Mouse (Mus musculus) stomach, embryonic 16.5 days (tissue): ENCODE measurements around the gene Fxn. TPM values are rescaled to one million over a fixed set of nuclear protein-coding genes. Genes with fewer than 3 reads are reported as not detected.
A peak's percentile ranks its signal among the peaks of the same experiment; 100 is the strongest.

Source experiments
- ATAC-seq: fragments of 200-750 bp; cut with Nextera tagmentation; 2 replicates; pipeline ENCODE4 v1.8.0; 2017; ENCODE audit warnings: moderate number of reproducible peaks, moderate TSS enrichment; ENCODE audit not compliant: insufficient read depth, low FRiP score
- H3K27ac ChIP-seq: fragments of 300-500 bp; sonication (generic); 2 replicates; pipeline ENCODE4 v1.5.1; 2014; ENCODE audit warnings: low read length
- H3K27me3 ChIP-seq: fragments of 300-500 bp; sonication (generic); 2 replicates; pipeline ENCODE4 v1.6.1; 2014; ENCODE audit warnings: low read length, control low read depth, mixed read lengths; ENCODE audit not compliant: control insufficient read depth, insufficient read depth
- H3K36me3 ChIP-seq: fragments of 300-500 bp; sonication (generic); 2 replicates; pipeline ENCODE4 v1.6.1; 2014; ENCODE audit warnings: low read length; ENCODE audit not compliant: control insufficient read depth, insufficient read depth
- H3K4me1 ChIP-seq: fragments of 300-500 bp; sonication (generic); 2 replicates; pipeline ENCODE4 v1.6.1; 2014; ENCODE audit warnings: low read length, control low read depth, mixed read lengths; ENCODE audit not compliant: control insufficient read depth, insufficient read depth
- H3K4me2 ChIP-seq: fragments of 300-500 bp; sonication (generic); 2 replicates; pipeline ENCODE4 v1.6.1; 2014; ENCODE audit warnings: low read depth, low read length, mixed read lengths
- H3K4me3 ChIP-seq: fragments of 300-500 bp; sonication (generic); replicated peaks from 2 replicates; pipeline ENCODE4 v1.5.1; 2014; ENCODE audit warnings: mild to moderate bottlenecking, low read length
- H3K9ac ChIP-seq: fragments of 300-500 bp; sonication (generic); 2 replicates; pipeline ENCODE4 v1.6.1; 2014; ENCODE audit warnings: low read length
- H3K9me3 ChIP-seq: fragments of 300-500 bp; sonication (generic); replicated peaks from 2 replicates; pipeline ENCODE4 v1.6.1; 2016; ENCODE audit warnings: low read length, control low read depth; ENCODE audit not compliant: control insufficient read depth
- WGBS: fragments of 180-500 bp; shearing (Covaris S2); extraction: QIAGEN DNeasy Blood & Tissue Kit; methylation state at CpG from one replicate; pipeline ENCODE4 v1.1.7; 2014; 5-methylcytosine and 5-hydroxymethylcytosine counted together
- polyA plus RNA-seq: library from polyadenylated mRNA; unstranded; fragments of >200 nt; fragmentation: Nextera tagmentation; extraction: Ambion mirVana; gene quantifications from 2 replicates; pipeline ENCODE4 v1.2.1, GENCODE M21; 2015

Gene Fxn
- polyA plus RNA-seq, 1 experiment from 2014 or later: 40.2 TPM

DNA sequence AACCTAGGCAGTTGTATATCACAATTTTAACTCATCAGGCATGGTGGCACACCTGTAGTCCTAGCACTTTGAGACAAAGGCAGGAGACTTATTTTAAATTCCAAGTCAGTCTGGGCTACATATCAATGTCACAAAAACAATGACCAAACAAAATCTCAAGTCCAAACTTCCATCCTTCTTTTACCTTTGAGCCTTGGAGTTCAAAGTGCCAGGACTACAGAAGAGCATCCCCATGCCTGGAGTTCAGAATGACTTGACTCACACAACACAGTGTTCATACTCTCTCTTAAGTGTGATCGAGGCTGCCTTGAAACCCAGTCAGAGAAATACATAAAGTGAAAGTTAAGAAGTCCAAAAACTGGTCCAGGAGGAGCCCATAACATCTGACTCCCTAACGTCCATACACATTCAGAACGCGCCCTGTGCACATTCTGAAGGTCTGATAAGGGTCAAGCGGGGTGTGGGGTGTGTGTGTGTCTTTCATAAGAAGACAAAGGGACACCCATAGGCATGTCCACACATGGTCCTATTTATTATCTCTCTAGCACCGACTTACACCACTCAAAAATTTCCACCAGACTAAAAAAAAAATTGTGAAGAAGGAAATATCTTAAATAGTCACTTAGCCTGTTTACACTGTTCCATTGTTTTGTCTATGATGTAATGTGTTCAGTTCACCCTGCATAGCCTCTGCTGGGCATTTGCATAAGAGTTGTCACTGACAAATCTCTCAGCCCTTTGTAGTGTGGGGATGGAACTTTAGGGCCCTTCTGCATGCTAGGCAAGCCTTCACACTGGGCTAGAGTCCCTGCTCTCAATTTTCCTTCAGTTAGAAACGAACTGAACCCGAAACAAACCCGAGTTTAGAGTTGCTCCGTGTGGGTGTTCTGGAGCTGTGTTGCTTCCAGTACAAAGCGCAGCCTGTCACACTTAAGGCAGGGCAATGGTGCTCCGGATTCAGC is 20.7 kb downstream of the Fxn start:
- peaks cover 5% of the 10 kb centered on the region; the same call in 1 of the 2 replicates for H3K4me1 ChIP-seq
- H3K36me3 ChIP-seq: no peaks in the 10 kb centered on the region
- no peaks in the 10 kb centered on the region for H3K27me3 ChIP-seq
- WGBS: 62% methylated on average over 12 of the region's 12 CpGs
- no peak overlapping the region for H3K9ac ChIP-seq
- H3K4me3 ChIP-seq: no peak overlapping the region
- no peaks in the 10 kb centered on the region for H3K9me3 ChIP-seq
- no peak overlapping the region for H3K27ac ChIP-seq
- no peak overlapping the region for H3K4me2 ChIP-seq
- peak; percentile 33 for ATAC-seq

DNA sequence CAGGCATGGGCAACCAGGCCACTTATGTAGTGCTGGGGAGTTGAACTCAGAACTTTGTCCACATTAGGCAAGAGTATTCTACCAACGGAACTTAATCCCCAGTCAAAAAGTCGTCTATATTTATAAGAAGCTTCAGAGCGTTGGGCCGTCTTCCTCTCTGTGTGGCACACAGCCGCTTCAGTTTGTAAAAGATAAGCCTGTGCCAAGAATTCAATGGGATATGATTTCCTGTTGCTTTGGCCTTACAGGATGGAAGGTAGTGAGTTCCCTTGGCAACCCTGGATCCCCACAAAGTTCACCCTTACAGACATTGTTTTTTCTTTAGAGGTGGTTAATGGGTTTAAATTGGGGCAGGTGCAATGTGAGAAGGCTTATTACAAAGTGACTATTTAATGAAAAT is 22.0 kb downstream of the Fxn start:
- Histone ChIP-seq H3K4me3 (no peak overlapping the region), H3K4me2 (no peak overlapping the region), H3K9me3 (no peaks in the 10 kb centered on the region), H3K36me3 (no peaks in the 10 kb centered on the region), H3K4me1 (peaks cover 11% of the 10 kb centered on the region; the same call in 1 of the 2 replicates), H3K9ac (no peak overlapping the region), H3K27ac (no peak overlapping the region), H3K27me3 (no peaks in the 10 kb centered on the region)
- ATAC-seq: 0 out of 2 replicates have a peak, but pooled peaks have one; percentile 53
- 54% methylated on average over 5 of the region's 5 CpGs for WGBS

DNA sequence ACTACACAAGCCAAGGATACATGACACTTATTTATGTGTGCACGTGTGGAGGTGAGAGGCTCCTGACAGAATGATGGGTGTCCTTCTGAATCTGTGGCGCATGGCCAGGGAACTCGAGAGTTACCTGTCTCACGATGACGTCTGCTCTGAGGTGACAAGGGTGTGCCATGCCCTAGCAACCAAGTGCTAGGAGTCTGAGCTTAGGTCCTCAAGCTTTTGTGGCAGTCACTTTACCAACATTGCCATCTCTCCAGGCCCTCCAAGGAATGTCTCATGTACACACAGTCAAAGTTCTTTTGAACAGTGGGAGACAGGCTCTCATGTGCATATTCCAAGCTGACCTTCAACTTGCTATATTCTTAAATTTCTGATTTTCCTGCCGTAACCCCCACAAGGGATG is 22.4 kb downstream of the Fxn start:
- 78% methylated on average over 6 of the region's 6 CpGs for WGBS
- no peak overlapping the region for H3K9ac ChIP-seq
- peaks cover 11% of the 10 kb centered on the region; the same call in 1 of the 2 replicates for H3K4me1 ChIP-seq
- H3K4me3 ChIP-seq: no peak overlapping the region
- no peak overlapping the region for H3K4me2 ChIP-seq
- H3K36me3 ChIP-seq: no peaks in the 10 kb centered on the region
- no peaks in the 10 kb centered on the region for H3K9me3 ChIP-seq
- no peaks in the 10 kb centered on the region for H3K27me3 ChIP-seq
- no peak for ATAC-seq
- H3K27ac ChIP-seq: 0 out of 2 replicates have a peak overlapping the region, but pooled peaks have one; percentile 34

DNA sequence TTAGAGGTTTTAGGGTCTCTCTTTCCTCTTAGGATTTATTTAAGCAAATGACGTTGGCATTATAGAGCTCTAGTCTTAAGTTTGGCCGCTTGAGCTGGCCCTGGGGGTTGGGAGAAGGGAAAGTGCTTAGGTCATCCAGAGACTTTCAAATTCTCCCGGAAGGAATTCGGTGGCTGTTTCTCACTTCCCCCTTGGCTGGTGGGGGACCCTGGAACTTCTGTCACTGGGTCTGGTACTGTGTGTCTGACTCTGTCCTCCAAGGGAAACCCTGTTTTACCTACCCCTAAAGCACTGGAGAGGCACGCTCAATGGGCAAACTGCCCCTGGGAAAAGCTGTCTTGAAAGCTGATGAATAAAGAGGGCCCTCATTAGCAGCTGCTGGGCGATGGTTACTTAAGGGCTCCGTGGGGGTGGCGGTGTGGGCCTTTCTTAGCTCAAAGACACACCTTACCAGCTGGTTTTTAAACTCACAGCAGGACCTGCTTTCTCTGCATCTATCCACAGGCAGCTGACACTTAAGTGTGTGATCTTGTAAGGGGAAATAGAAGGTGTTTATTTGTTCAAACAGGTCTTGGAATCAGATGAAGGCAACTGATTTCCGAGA is 26.6 kb downstream of the Fxn start:
- H3K9me3 ChIP-seq: no peaks in the 10 kb centered on the region
- WGBS: 16% methylated on average over 9 of the region's 9 CpGs
- H3K4me3 ChIP-seq: no peak overlapping the region
- H3K9ac ChIP-seq: no peak overlapping the region
- no peaks in the 10 kb centered on the region for H3K36me3 ChIP-seq
- no peak for ATAC-seq
- peak overlapping the region; percentile 60; the same call in 1 of the 2 replicates for H3K27ac ChIP-seq
- H3K4me1 ChIP-seq: peaks cover 23% of the 10 kb centered on the region
- no peaks in the 10 kb centered on the region for H3K27me3 ChIP-seq
- no peak overlapping the region for H3K4me2 ChIP-seq

DNA sequence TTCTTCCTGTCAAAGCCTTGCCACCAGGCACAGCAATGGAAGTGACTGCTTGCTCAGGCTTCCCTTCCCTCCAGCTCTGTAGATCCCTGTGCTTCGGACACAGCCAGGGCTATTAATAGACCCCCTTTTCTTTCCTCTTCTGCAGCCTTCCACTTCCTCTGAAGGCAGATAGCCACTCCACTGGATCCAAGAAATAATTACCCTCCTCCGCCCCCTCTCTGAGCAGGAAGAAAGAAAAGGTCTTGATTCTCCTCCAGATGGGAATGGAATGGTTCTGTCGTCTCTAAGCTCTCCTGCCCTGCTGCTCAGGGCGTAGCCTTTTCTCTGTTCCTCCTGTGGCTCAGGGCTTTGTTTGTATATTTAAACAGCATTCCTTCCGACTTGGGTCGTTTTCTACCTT is 28.5 kb downstream of the Fxn start:
- no peak overlapping the region for H3K9ac ChIP-seq
- ATAC-seq: peak; percentile 53; the same call in 1 of the 2 replicates
- WGBS: 5% methylated on average over 6 of the region's 6 CpGs
- H3K27me3 ChIP-seq: no peaks in the 10 kb centered on the region
- no peaks in the 10 kb centered on the region for H3K36me3 ChIP-seq
- no peaks in the 10 kb centered on the region for H3K9me3 ChIP-seq
- H3K4me3 ChIP-seq: no peak overlapping the region
- H3K4me1 ChIP-seq: peaks cover 19% of the 10 kb centered on the region
- peak overlapping the region; percentile 55 for H3K27ac ChIP-seq
- H3K4me2 ChIP-seq: 0 out of 2 replicates have a peak overlapping the region, but pooled peaks have one; percentile 8

DNA sequence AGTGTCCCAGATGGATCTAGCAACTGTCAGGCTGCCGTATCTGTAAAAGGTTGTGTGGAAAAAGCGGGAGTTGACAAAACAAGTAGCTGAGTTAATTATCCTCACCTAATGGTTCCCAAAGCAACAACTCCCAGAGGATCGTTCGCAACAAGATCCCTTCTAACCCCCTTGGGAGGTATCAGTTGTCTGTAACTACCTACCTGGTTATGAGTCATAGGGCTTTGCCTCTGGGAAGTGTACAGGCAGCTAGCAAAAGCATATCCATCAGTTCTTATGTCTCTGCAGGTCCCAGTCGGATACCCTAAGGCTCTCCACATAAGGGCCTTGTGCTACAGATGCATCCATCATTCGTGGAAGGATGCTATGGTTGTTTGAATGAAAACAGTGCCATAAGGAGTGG is 37.1 kb downstream of the Fxn start:
- H3K9me3 ChIP-seq: no peaks in the 10 kb centered on the region
- H3K9ac ChIP-seq: no peak overlapping the region

DNA sequence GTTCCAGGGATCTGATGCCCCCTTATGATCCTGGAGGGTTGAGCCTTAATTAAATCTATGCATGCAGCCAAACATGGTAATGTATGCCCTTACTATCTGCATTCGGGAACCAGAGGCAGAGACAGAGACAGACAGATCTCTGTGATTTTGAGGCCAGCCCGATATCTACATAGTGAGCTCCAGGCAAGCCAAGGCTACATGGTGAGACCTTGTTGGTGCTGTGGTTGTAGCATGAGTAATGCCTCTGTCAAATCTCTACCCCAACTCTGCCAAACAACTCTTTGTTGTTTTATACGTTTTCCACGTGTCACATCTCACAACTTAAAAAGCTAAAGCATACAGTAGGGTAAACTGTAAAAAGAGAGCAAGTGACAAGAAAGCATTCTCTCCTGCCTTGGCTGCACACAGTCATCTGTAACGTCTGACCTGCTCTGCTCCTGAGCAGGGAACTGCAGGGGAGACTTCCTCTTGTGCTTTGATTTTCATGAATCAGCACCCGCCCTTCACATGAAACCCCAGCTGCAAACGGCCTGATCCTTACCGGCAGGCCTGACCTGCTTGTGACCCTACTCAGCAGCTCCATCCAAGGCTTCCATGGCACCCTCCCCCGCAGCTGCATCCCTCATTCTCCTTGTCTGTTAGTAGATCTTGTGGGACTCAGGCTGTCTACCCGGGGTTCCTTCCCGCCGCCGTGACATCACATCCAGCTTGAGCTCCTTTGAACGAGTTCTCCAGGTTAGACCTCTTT is 38.4 kb downstream of the Fxn start:
- Histone ChIP-seq H3K4me3 (no peak overlapping the region), H3K9ac (no peak overlapping the region), H3K4me1 (0 out of 2 replicates have a peak, but pooled peaks cover 2% of the 10 kb centered on the region), H3K4me2 (no peak overlapping the region), H3K36me3 (no peaks in the 10 kb centered on the region), H3K9me3 (no peaks in the 10 kb centered on the region), H3K27me3 (no peaks in the 10 kb centered on the region), H3K27ac (no peak overlapping the region)
- peak; percentile 50; the same call in 1 of the 2 replicates for ATAC-seq
- 16% methylated on average over 14 of the region's 14 CpGs for WGBS

More for the DNA sequence above, 37.1 kb downstream of the Fxn start:
- H3K27me3 ChIP-seq: no peaks in the 10 kb centered on the region
- ATAC-seq: no peak
- 0 out of 2 replicates have a peak, but pooled peaks cover 2% of the 10 kb centered on the region for H3K4me1 ChIP-seq
- 83% methylated on average over 6 of the region's 6 CpGs for WGBS
- no peak overlapping the region for H3K4me2 ChIP-seq
- H3K36me3 ChIP-seq: no peaks in the 10 kb centered on the region
- no peak overlapping the region for H3K4me3 ChIP-seq
- H3K27ac ChIP-seq: no peak overlapping the region

DNA sequence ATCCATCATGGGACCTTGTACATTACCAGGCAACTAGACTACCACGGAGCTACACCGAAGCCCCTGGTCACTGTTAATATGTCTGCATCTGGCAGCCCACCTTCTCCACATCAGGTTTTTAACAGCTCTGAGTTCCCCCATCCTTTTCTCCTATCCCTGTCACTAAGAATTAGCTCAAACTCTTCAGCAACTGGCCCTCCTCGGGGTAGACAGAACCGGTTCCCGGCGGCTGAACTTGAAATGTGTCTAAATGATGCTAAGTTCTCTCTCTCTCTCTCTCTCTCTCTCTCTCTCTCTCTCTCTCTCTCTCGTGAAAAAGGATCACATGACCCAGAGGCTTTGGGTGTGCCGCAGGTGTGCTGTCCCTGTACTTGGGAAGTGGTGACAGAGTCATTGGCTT is 39.1 kb downstream of the Fxn start:
- H3K4me2 ChIP-seq: no peak overlapping the region
- 65% methylated on average over 8 of the region's 8 CpGs for WGBS
- no peaks in the 10 kb centered on the region for H3K9me3 ChIP-seq
- 0 out of 2 replicates have a peak, but pooled peaks cover 2% of the 10 kb centered on the region for H3K4me1 ChIP-seq
- H3K36me3 ChIP-seq: no peaks in the 10 kb centered on the region
- no peak overlapping the region for H3K9ac ChIP-seq
- no peak overlapping the region for H3K4me3 ChIP-seq
- no peaks in the 10 kb centered on the region for H3K27me3 ChIP-seq
- no peak for ATAC-seq
- H3K27ac ChIP-seq: no peak overlapping the region
